Mouse (Mus musculus) retina, embryonic 14.5 days (tissue): ENCODE results near the gene Rasgef1b.

ENCODE experiments used
- DNase-seq: peaks from one replicate; pipeline ENCODE4 v3.0.0-alpha.2; 2015; ENCODE audit warnings: low spot score

Rasgef1b gene

GRCm38 (mm10) chr5:99728649-99729212 lies at the start of gene Rasgef1b:
Gene Rasgef1b (minus strand): TSS chr5:99729065.
- DNase-seq, result peak; percentile 92

- no peak for DNase-seq
Observed at GRCm38 (mm10) chr5:99775342-99775741, 46.5 kb upstream of the Rasgef1b start.

- DNase-seq, result peak; percentile 91
Observed at GRCm38 (mm10) chr5:99773265-99773664, 44.4 kb upstream of the Rasgef1b start.

GRCm38 (mm10) chr5:99764246-99764645 lies 35.4 kb upstream of the Rasgef1b start:
- no peak for DNase-seq

- DNase-seq, result no peak
Observed at GRCm38 (mm10) chr5:99758859-99759258, 30.0 kb upstream of the Rasgef1b start.

- DNase-seq, result no peak
Observed at GRCm38 (mm10) chr5:99753843-99754242, 25.0 kb upstream of the Rasgef1b start.

GRCm38 (mm10) chr5:99753368-99753767 lies 24.5 kb upstream of the Rasgef1b start:
- no peak for DNase-seq

GRCm38 (mm10) chr5:99752670-99753231 lies 23.9 kb upstream of the Rasgef1b start:
- DNase-seq, result no peak

GRCm38 (mm10) chr5:99748417-99748816 lies 19.6 kb upstream of the Rasgef1b start:
- DNase-seq, result no peak

GRCm38 (mm10) chr5:99746087-99746486 lies 17.2 kb upstream of the Rasgef1b start:
- DNase-seq, result no peak

- no peak for DNase-seq
Observed at GRCm38 (mm10) chr5:99742874-99743273, 14.0 kb upstream of the Rasgef1b start.

- no peak for DNase-seq
Observed at GRCm38 (mm10) chr5:99742056-99742455, 13.2 kb upstream of the Rasgef1b start.

GRCm38 (mm10) chr5:99737937-99738727 lies 9.3 kb upstream of the Rasgef1b start:
- no peak for DNase-seq

- no peak for DNase-seq
Observed at GRCm38 (mm10) chr5:99729931-99730330, 1.1 kb upstream of the Rasgef1b start.

GRCm38 (mm10) chr5:99729361-99729882 lies 557 bp upstream of the Rasgef1b start:
- DNase-seq, result peak; percentile 61

GRCm38 (mm10) chr5:99728027-99728451 lies 826 bp downstream of the Rasgef1b start:
- peak; percentile 59 for DNase-seq

- DNase-seq, result no peak
Observed at GRCm38 (mm10) chr5:99723941-99724340, 4.9 kb downstream of the Rasgef1b start.

- no peak for DNase-seq
Observed at GRCm38 (mm10) chr5:99722310-99722709, 6.6 kb downstream of the Rasgef1b start.

GRCm38 (mm10) chr5:99720554-99720953 lies 8.3 kb downstream of the Rasgef1b start:
- no peak for DNase-seq

GRCm38 (mm10) chr5:99717917-99718316 lies 10.9 kb downstream of the Rasgef1b start:
- DNase-seq, result no peak

GRCm38 (mm10) chr5:99715281-99715744 lies 13.6 kb downstream of the Rasgef1b start:
- DNase-seq, result no peak

- no peak for DNase-seq
Observed at GRCm38 (mm10) chr5:99711947-99712346, 16.9 kb downstream of the Rasgef1b start.

GRCm38 (mm10) chr5:99708706-99709105 lies 20.2 kb downstream of the Rasgef1b start:
- peak; percentile 68 for DNase-seq
